Mouse (Mus musculus): Measurements from ENCODE around the gene Spink8.

The Spink8 gene

GRCm38 (mm10) chr9:109870983-109871572, 59.0 kb downstream of the Spink8 start:
- no peak for DNase-seq (ENCODE audit: low spot score)

GRCm38 (mm10) chr9:109874797-109875691, 63.0 kb downstream of the Spink8 start, which contains the start of gene Cdc25a:
Cdc25a (plus strand) TSS chr9:109875579.
- peak; percentile 99 for DNase-seq (ENCODE audit: low spot score)

DNA sequence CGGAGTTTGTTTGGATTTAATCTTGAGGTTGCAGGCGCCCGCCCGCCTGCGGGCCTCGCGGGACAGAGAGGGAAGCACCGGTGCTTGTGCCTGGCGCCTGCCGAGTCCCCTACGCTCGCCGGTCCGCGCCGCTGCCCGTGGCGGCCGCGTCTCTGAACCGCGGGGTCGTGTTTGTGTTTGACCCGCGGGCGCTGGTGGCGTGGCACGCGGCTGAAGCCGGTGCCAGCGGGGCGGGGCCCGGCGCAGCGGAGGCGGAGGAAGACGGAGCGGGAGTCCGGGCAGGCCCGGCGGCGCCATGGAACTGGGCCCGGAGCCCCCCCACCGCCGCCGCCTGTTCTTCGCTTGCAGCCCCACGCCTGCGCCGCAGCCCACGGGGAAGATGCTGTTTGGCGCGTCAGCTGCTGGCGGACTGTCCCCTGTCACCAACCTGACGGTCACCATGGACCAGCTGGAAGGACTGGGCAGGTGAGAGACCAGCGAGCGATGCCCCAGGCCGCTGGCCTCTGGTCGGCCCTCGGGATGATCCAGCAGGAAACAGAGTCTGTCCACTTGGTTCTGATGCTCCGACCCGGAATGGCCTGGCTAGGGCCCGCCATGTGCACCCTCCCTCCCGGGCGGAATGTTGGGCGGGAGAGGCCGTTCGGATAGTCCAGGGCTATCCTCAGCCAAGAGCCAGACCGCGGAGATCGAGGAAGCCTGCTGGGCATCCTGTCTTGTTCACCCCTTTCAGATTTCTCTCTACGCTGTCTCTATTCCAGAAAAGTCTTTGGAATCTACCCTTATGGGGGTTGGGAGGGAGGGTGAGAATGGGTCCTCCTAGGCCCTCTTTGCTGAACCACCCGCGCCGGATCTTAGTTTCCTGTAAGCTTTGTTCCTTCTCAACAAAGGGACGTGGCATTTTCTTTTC, 63.9 kb downstream of the Spink8 start:
- peak; percentile 51 for DNase-seq (ENCODE audit: low spot score)
